In the genomic region with DNA sequence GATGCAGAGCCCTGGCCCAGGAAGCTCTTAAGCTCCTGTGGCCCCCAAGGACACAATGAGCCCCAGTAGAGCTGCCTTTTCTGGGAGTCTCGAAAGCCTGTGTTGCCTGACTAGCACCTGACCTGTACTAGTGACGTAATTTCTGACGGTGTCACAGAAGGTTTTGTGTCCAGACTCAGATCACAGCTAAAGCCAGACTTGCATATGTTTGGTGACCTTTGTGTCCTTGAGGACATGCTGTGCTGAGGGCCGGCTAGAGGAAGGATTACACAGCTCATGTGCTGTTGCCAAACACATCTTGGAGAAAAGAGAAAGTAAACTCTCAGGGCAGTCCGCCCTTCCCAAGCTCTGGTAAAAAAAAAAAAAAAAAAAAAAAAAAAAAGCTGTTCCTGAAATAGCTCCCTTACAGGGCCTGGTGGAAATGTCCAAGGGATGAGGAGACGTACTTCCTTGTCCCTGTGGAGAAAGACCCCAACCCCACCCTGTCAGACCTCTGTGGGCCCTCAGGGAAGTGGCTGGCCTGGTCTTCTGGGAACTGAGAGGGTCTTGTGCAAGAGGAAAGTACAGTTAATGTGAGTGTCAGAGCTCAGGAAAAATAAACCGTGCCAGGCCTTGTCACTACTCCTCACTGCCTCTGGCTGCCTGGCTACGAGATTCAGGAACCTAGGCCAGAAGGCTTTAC, we compare ENCODE assay signal across 9 mouse cellular contexts. TPM values are rescaled to one million over a fixed set of nuclear protein-coding genes. Genes with fewer than 3 reads are reported as not detected.
DNase-seq lines count a peak whose midpoint lies in the region; ATAC-seq and TF ChIP-seq lines count a peak whose summit lies in the region.
"Had no signal": no experiment of that assay in that cellular context is flagged by ENCODE, and none has a peak within 500 bp of the region (broad histone marks: within the 10 kb centered on the region; RNA-seq: fewer than 3 reads in every experiment).

No protein-coding gene starts in this region.

- TF ChIP-seq CTCF in cortical plate, adult 2 months (IDR thresholded peaks at IDR 0.05; ENCODE audit: extremely low read depth, insufficient read depth, low read length), result no peak

- no peak overlapping the region for H3ac ChIP-seq in myocyte (ENCODE audit: control insufficient read depth, insufficient read length)

- WGBS in midbrain, embryonic 16.5 days, result 42% methylated on average over 8 of the region's 8 CpGs
- 46% methylated on average over 8 of the region's 8 CpGs for WGBS in midbrain, embryonic 13.5 days
- 58% methylated on average over 8 of the region's 8 CpGs for WGBS in intestine, embryonic 16.5 days

- peak overlapping the region; percentile 3; the same call in 1 of the 2 replicates for H3K27ac ChIP-seq in midbrain, embryonic 16.5 days (ENCODE audit: low read length)
- no peak overlapping the region for H3K27ac ChIP-seq in midbrain, embryonic 13.5 days
- peak overlapping the region; percentile 70; the same call in 1 of the 2 replicates for H3K27ac ChIP-seq in cortical plate, adult 2 months (ENCODE audit: insufficient read depth, low read length)
- H3K27ac ChIP-seq in intestine, embryonic 16.5 days (ENCODE audit: low read length), result peak overlapping the region; percentile 48; the same call in 1 of the 2 replicates
- H3K27ac ChIP-seq: liver, embryonic 13.5 days had no signal

- no peak overlapping the region for H3K4me3 ChIP-seq in midbrain, embryonic 16.5 days (ENCODE audit: low read depth, low read length)
- no peak overlapping the region for H3K4me3 ChIP-seq in midbrain, embryonic 13.5 days (replicated peaks)
- H3K4me3 ChIP-seq in cortical plate, adult 2 months (ENCODE audit: insufficient read depth, low read length), result no peak overlapping the region
- H3K4me3 ChIP-seq in intestine, embryonic 16.5 days (ENCODE audit: low read length), result no peak overlapping the region
- no peak overlapping the region for H3K4me3 ChIP-seq in myocyte
- H3K4me3 ChIP-seq: liver, embryonic 13.5 days had no signal

- no peak for DNase-seq in embryo, embryonic 10 days (ENCODE audit: low spot score)
- DNase-seq in thymus, postnatal 10 days (ENCODE audit: low spot score in 2 of 2), result no peak
- no peak for DNase-seq in thymus, postnatal 14 days
- DNase-seq: liver, embryonic 13.5 days had no signal

- no peak overlapping the region for H3K9ac ChIP-seq in midbrain, embryonic 16.5 days (ENCODE audit: low read depth, low read length)
- no peak overlapping the region for H3K9ac ChIP-seq in midbrain, embryonic 13.5 days (replicated peaks)
- peak overlapping the region; percentile 16; the same call in 1 of the 2 replicates for H3K9ac ChIP-seq in intestine, embryonic 16.5 days (ENCODE audit: low read depth, low read length)
- H3K9ac ChIP-seq: liver, embryonic 13.5 days had no signal

- H3K79me2 ChIP-seq in myocyte (ENCODE audit: control insufficient read depth, insufficient read depth), result no peaks in the 10 kb centered on the region

- no peak for ATAC-seq in midbrain, embryonic 16.5 days
- no peak for ATAC-seq in midbrain, embryonic 13.5 days
- ATAC-seq in intestine, embryonic 16.5 days, result peak; percentile 66

- no peaks in the 10 kb centered on the region for H3K4me1 ChIP-seq in midbrain, embryonic 16.5 days (ENCODE audit: control insufficient read depth, insufficient read depth, low read length)
- H3K4me1 ChIP-seq in midbrain, embryonic 13.5 days (replicated peaks), result 0 out of 2 replicates have a peak, but pooled peaks cover 8% of the 10 kb centered on the region
- no peaks in the 10 kb centered on the region; the same call in 1 of the 2 replicates for H3K4me1 ChIP-seq in cortical plate, adult 2 months (ENCODE audit: control insufficient read depth, insufficient read depth, low read length)
- peaks cover 16% of the 10 kb centered on the region for H3K4me1 ChIP-seq in intestine, embryonic 16.5 days (ENCODE audit: control insufficient read depth, insufficient read depth, low read length)

- no peaks in the 10 kb centered on the region for H3K9me3 ChIP-seq in midbrain, embryonic 16.5 days (replicated peaks; ENCODE audit: control insufficient read depth, low read length, poor library complexity, severe bottlenecking)
- H3K9me3 ChIP-seq in midbrain, embryonic 13.5 days, result peaks cover 4% of the 10 kb centered on the region; the same call in 1 of the 2 replicates
- no peaks in the 10 kb centered on the region for H3K9me3 ChIP-seq in intestine, embryonic 16.5 days (ENCODE audit: control insufficient read depth, low read length)
- H3K9me3 ChIP-seq: liver, embryonic 13.5 days had no signal

- H3K27me3 ChIP-seq in midbrain, embryonic 16.5 days (ENCODE audit: control insufficient read depth, insufficient read depth, low read depth, low read length), result no peaks in the 10 kb centered on the region
- H3K27me3 ChIP-seq in midbrain, embryonic 13.5 days, result no peaks in the 10 kb centered on the region
- no peaks in the 10 kb centered on the region for H3K27me3 ChIP-seq in intestine, embryonic 16.5 days (replicated peaks; ENCODE audit: control insufficient read depth, insufficient read depth, low read length)
- H3K27me3 ChIP-seq in myocyte (ENCODE audit: control insufficient read depth, insufficient read depth, insufficient read length), result no peaks in the 10 kb centered on the region
- H3K27me3 ChIP-seq: liver, embryonic 13.5 days had no signal

- H3K4me2 ChIP-seq in midbrain, embryonic 16.5 days (ENCODE audit: low read length), result no peak overlapping the region
- H3K4me2 ChIP-seq in midbrain, embryonic 13.5 days (replicated peaks), result no peak overlapping the region
- no peak overlapping the region for H3K4me2 ChIP-seq in intestine, embryonic 16.5 days (ENCODE audit: low read depth, low read length)
- peak overlapping the region; percentile 12 for H3K4me2 ChIP-seq in myocyte (ENCODE audit: low read depth)
- H3K4me2 ChIP-seq: liver, embryonic 13.5 days had no signal

- H3K36me3 ChIP-seq in midbrain, embryonic 16.5 days (ENCODE audit: control insufficient read depth, insufficient read depth, low read length), result no peaks in the 10 kb centered on the region
- no peaks in the 10 kb centered on the region for H3K36me3 ChIP-seq in midbrain, embryonic 13.5 days
- H3K36me3 ChIP-seq in intestine, embryonic 16.5 days (ENCODE audit: control insufficient read depth, insufficient read depth, low read length), result no peaks in the 10 kb centered on the region
- H3K36me3 ChIP-seq in myocyte (ENCODE audit: control insufficient read depth, insufficient read depth), result no peaks in the 10 kb centered on the region
- H3K36me3 ChIP-seq: liver, embryonic 13.5 days had no signal

- no peak for TF ChIP-seq POLR2A in cortical plate, adult 2 months (IDR thresholded peaks at IDR 0.05; ENCODE audit: extremely low read depth, insufficient read depth, low read length)
- TF ChIP-seq POLR2A in myocyte (IDR thresholded peaks at IDR 0.05; ENCODE audit: insufficient read length, low read depth), result no peak

TF ChIP-seq in myocyte, 11 proteins besides CTCF, POLR2A, EP300 and RAD21:
- no peak for TF ChIP-seq REST (IDR thresholded peaks at IDR 0.05; ENCODE audit: insufficient read depth, insufficient read length)
- TF ChIP-seq MAX (IDR thresholded peaks at IDR 0.05; ENCODE audit: low read depth), result no peak
- no peak for TF ChIP-seq USF1 (IDR thresholded peaks at IDR 0.05; ENCODE audit: low read depth)
- TF ChIP-seq E2F4 (IDR thresholded peaks at IDR 0.05; ENCODE audit: insufficient read depth), result no peak

RNA-seq across cellular contexts. Expression of gene Med9, which starts 45.8 kb away (rescaled TPM):
- 30.7 and 33.4 TPM in 2 replicates for polyA plus RNA-seq in midbrain, embryonic 16.5 days (2015; fragmentation: Nextera tagmentation; extraction: Ambion mirVana)
- 34.1 and 34.9 TPM in 2 replicates for polyA plus RNA-seq in midbrain, embryonic 13.5 days (2015; fragmentation: Nextera tagmentation; extraction: Ambion mirVana)
- polyA plus RNA-seq in cortical plate, adult 2 months (2012; rRNA removed), result 42.7 and 44.2 TPM in 2 replicates
- 33.0 and 33.4 TPM in 2 replicates for polyA plus RNA-seq in intestine, embryonic 16.5 days (2015; fragmentation: Nextera tagmentation; extraction: Ambion mirVana)
- 41.6 TPM for polyA plus RNA-seq in myocyte (2012; fragmentation: generic; extraction: Trizol)
